Mouse (Mus musculus): ENCODE data around the gene Plscr3. TPM values are rescaled to one million over a fixed set of nuclear protein-coding genes. Genes with fewer than 3 reads are reported as not detected.

Gene Plscr3
- polyA plus RNA-seq, 1 experiment, result 128 TPM

DNA sequence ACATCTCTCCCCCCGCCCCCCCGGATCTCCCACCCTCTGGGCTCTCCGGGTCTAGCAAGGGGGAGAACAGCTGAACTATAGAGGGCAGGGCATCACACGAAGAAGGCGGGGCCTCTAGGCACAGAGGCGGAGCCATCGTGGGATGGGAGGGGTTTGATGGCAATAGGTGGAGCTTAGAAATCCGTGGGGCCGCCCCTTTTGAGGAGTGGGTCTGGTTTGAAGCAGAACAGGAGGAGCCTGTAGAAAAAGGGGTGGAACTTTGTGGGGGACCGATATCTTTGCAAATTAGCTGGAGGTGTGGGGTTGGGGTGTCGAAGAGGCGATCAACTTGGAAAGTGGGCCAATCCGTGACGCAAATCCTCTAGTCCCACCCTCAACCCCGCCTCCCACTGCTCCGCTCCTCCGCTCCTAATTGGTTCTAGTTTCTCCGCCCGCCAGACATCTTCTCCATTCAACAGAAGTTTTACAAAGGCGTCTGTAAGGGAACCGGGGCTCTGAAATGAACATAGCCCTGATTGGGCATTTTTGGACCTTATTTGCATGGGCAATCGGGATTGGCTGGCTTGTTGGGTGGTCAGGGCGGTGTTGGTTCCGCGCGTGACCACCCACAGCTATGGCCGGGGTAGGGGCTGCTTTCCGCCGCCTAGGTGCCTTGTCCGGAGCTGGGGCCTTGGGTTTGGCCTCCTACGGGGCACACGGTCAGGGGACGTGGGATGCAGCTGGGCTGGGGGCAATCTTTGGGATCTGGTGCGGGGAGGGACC lies 8.0 kb upstream of the Plscr3 start, which contains the start of gene Tmem256:
TSS of gene Tmem256 (plus strand) at position 563 of the 762 bp plus-strand sequence.
- TF ChIP-seq CTCF (IDR thresholded peaks at IDR 0.05; ENCODE audit: borderline replicate concordance, insufficient read depth, low read length) (no peak), POLR2A (IDR thresholded peaks at IDR 0.05; ENCODE audit: low read depth, low read length) (peak; percentile 79)
- Histone ChIP-seq H3K4me3 (ENCODE audit: insufficient read depth, low read length) (peak within 1 kb of the TSS; percentile 76), H3K4me1 (ENCODE audit: control insufficient read depth, insufficient read depth, low read length) (peaks cover 3% of the 10 kb centered on the region; the same call in 1 of the 2 replicates)

GRCm38 (mm10) chr11:69838714-69839104 lies 7.5 kb upstream of the Plscr3 start:
- TF ChIP-seq CTCF (IDR thresholded peaks at IDR 0.05; ENCODE audit: borderline replicate concordance, insufficient read depth, low read length), result no peak
- TF ChIP-seq POLR2A (IDR thresholded peaks at IDR 0.05; ENCODE audit: low read depth, low read length), result no peak
- H3K4me3 ChIP-seq (ENCODE audit: insufficient read depth, low read length), result peak overlapping the region; percentile 73
- H3K27ac ChIP-seq (ENCODE audit: insufficient read depth, low read length), result peak overlapping the region; percentile 35
- H3K4me1 ChIP-seq (ENCODE audit: control insufficient read depth, insufficient read depth, low read length), result peaks cover 3% of the 10 kb centered on the region; the same call in 1 of the 2 replicates

More for the DNA sequence above, 8.0 kb upstream of the Plscr3 start, which contains the start of gene Tmem256:
- H3K27ac ChIP-seq (ENCODE audit: insufficient read depth, low read length), result peak within 1 kb of the TSS; percentile 35

- Histone ChIP-seq H3K4me1 (ENCODE audit: control insufficient read depth, insufficient read depth, low read length) (peaks cover 5% of the 10 kb centered on the region), H3K4me3 (ENCODE audit: insufficient read depth, low read length) (peak overlapping the region; percentile 80), H3K27ac (ENCODE audit: insufficient read depth, low read length) (peak overlapping the region; percentile 50)
- TF ChIP-seq POLR2A (IDR thresholded peaks at IDR 0.05; ENCODE audit: low read depth, low read length) (peak; percentile 56; the same call in 1 of the 2 replicates), CTCF (IDR thresholded peaks at IDR 0.05; ENCODE audit: borderline replicate concordance, insufficient read depth, low read length) (no peak)
Observed at GRCm38 (mm10) chr11:69846738-69847688, 837 bp downstream of the Plscr3 start.

DNA sequence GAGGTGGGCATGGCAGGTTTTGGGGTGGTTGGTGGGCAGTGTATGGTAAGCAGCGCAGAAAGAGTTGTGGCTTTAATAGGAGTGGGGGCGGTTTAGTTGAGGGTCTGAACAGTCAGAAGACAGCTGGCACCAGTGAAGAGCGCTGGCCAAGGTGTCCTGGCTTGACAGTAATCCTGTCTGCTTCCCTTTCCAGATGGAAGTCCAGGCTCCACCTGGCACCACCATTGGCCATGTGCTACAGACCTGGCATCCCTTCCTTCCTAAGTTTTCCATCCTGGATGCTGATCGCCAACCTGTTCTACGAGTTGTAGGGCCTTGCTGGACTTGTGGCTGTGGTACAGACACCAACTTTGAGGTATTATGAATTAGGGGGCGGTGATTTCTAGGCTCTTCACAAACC lies 1.8 kb downstream of the Plscr3 start:
- Histone ChIP-seq H3K4me3 (ENCODE audit: insufficient read depth, low read length) (no peak overlapping the region), H3K27ac (ENCODE audit: insufficient read depth, low read length) (no peak overlapping the region), H3K4me1 (ENCODE audit: control insufficient read depth, insufficient read depth, low read length) (peaks cover 5% of the 10 kb centered on the region)
- no peak for TF ChIP-seq CTCF (IDR thresholded peaks at IDR 0.05; ENCODE audit: borderline replicate concordance, insufficient read depth, low read length)
- no peak for TF ChIP-seq POLR2A (IDR thresholded peaks at IDR 0.05; ENCODE audit: low read depth, low read length)

GRCm38 (mm10) chr11:69849128-69849527 lies 3.0 kb downstream of the Plscr3 start:
- Histone ChIP-seq H3K4me3 (ENCODE audit: insufficient read depth, low read length) (no peak overlapping the region), H3K27ac (ENCODE audit: insufficient read depth, low read length) (no peak overlapping the region), H3K4me1 (ENCODE audit: control insufficient read depth, insufficient read depth, low read length) (peaks cover 5% of the 10 kb centered on the region)
- no peak for TF ChIP-seq POLR2A (IDR thresholded peaks at IDR 0.05; ENCODE audit: low read depth, low read length)
- no peak for TF ChIP-seq CTCF (IDR thresholded peaks at IDR 0.05; ENCODE audit: borderline replicate concordance, insufficient read depth, low read length)

- Histone ChIP-seq H3K4me3 (ENCODE audit: insufficient read depth, low read length) (no peak overlapping the region), H3K27ac (ENCODE audit: insufficient read depth, low read length) (no peak overlapping the region), H3K4me1 (ENCODE audit: control insufficient read depth, insufficient read depth, low read length) (peaks cover 5% of the 10 kb centered on the region)
- TF ChIP-seq CTCF (IDR thresholded peaks at IDR 0.05; ENCODE audit: borderline replicate concordance, insufficient read depth, low read length) (no peak), POLR2A (IDR thresholded peaks at IDR 0.05; ENCODE audit: low read depth, low read length) (no peak; the same call in 1 of the 2 replicates)
Observed at GRCm38 (mm10) chr11:69849884-69850283, 3.7 kb downstream of the Plscr3 start.

DNA sequence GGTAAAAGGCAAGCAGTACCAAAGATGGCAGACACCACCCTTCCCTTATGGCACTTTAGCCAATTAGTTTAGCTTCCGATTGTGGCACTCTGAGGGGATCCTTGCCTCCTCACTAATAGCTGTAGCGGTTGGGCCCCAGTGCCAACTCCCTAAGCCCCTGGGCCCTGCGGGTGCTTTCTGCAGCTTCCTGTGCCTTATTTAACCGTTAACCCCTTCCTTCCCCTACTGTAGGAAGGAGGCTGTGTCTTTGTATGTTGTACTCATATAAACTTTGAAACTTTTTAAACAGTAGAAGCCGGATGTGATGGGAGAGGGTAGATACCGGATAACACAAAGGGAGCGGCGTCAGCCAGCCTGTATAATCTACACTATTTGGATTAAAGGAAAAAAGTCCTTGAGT lies 4.6 kb downstream of the Plscr3 start:
- Histone ChIP-seq H3K4me3 (ENCODE audit: insufficient read depth, low read length) (no peak overlapping the region), H3K4me1 (ENCODE audit: control insufficient read depth, insufficient read depth, low read length) (no peaks in the 10 kb centered on the region), H3K27ac (ENCODE audit: insufficient read depth, low read length) (no peak overlapping the region)
- TF ChIP-seq POLR2A (IDR thresholded peaks at IDR 0.05; ENCODE audit: low read depth, low read length), result no peak
- TF ChIP-seq CTCF (IDR thresholded peaks at IDR 0.05; ENCODE audit: borderline replicate concordance, insufficient read depth, low read length), result no peak

GRCm38 (mm10) chr11:69853994-69854393 lies 7.8 kb downstream of the Plscr3 start:
- TF ChIP-seq CTCF (IDR thresholded peaks at IDR 0.05; ENCODE audit: borderline replicate concordance, insufficient read depth, low read length) (no peak), POLR2A (IDR thresholded peaks at IDR 0.05; ENCODE audit: low read depth, low read length) (peak; percentile 35; the same call in 1 of the 2 replicates)
- Histone ChIP-seq H3K27ac (ENCODE audit: insufficient read depth, low read length) (no peak overlapping the region), H3K4me3 (ENCODE audit: insufficient read depth, low read length) (no peak overlapping the region), H3K4me1 (ENCODE audit: control insufficient read depth, insufficient read depth, low read length) (no peaks in the 10 kb centered on the region)

DNA sequence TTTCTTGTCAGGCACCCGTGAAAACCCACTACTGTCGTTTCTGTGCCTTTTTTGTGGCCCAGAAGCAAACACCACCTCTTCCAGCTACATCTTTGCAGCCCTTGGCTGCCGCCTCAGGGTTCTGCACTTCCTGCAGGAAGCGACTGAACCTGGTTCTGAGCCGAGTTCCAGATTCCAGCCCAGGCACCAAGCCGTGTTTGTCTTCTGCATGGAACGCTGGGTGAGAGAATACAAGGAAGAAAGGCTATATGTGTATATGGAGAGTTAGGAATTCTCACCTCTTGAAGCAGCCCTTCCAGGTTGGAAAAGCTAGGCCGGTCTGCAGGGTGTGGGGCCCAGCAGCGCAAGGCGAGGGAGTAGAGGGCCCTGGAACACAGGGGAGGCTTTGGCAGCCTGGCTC lies 8.5 kb downstream of the Plscr3 start:
- no peak overlapping the region for H3K27ac ChIP-seq (ENCODE audit: insufficient read depth, low read length)
- no peaks in the 10 kb centered on the region for H3K4me1 ChIP-seq (ENCODE audit: control insufficient read depth, insufficient read depth, low read length)
- no peak overlapping the region for H3K4me3 ChIP-seq (ENCODE audit: insufficient read depth, low read length)
- TF ChIP-seq POLR2A (IDR thresholded peaks at IDR 0.05; ENCODE audit: low read depth, low read length), result no peak
- TF ChIP-seq CTCF (IDR thresholded peaks at IDR 0.05; ENCODE audit: borderline replicate concordance, insufficient read depth, low read length), result no peak

Measured in embryonic fibroblast, embryonic 13.5 days (primary cell).